Mouse (Mus musculus): ENCODE measurements around the gene Gm42674. TPM values are rescaled to one million over a fixed set of nuclear protein-coding genes. Genes with fewer than 3 reads are reported as not detected.

Gm42674 gene
- total and polyA plus RNA-seq, 3 experiments: not detected

DNA sequence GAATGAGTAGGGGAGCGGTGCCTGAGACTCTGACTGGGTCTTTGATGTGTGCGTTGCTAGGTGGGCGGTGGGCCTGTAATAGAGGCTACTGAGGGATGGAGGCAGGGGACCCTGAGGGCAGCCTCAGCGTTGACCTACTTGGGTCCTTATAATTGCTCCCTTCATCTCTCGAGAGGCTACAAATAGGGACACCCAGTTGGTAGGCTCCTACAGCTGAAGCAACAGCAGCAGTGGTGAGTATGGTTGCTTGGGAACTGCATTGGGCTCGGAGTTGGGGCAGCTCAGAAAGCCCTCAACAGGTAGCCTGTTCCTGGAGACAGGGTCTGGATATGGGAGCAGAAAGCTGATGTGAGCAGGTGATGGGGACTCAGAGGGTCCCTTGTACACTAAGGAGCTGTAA lies 1.7 kb upstream of the Gm42674 start:
- dilution Hi-C loops (cut with MboI; ENCODE audit: extremely low pct_ligation_motif_present, extremely low pct_unique_long_range_greater_than_20kb, low sequenced_read_pairs): no loop called here
- no peaks in the 10 kb centered on the region for H3K27me3 ChIP-seq (replicated peaks)

GRCm38 (mm10) chr3:90600458-90601195 lies 1.1 kb upstream of the Gm42674 start:
- Histone ChIP-seq H3K27me3 (replicated peaks) (no peaks in the 10 kb centered on the region), H3K9ac (ENCODE audit: insufficient read depth, low read depth) (no peak overlapping the region), H3K4me1 (ENCODE audit: control insufficient read depth in 1 of 2, insufficient read depth in 2 of 2) (peaks cover 6 to 7% of the 10 kb centered on the region in 2 experiments), H3K36me3 (replicated peaks in 1 of 2; ENCODE audit: control insufficient read depth in 1 of 2, insufficient read depth in 1 of 2, low read length in 1 of 2) (no peaks in the 10 kb centered on the region), H3K4me3 (replicated peaks in 1 of 3; ENCODE audit: low read depth in 2 of 3, low read length in 2 of 3, poor library complexity in 1 of 3) (no peak overlapping the region), H3K27ac (ENCODE audit: insufficient read depth, low read depth) (no peak overlapping the region), H3K4me2 (ENCODE audit: insufficient read depth, low read depth, poor library complexity, severe bottlenecking) (no peak overlapping the region), H3K9me3 (replicated peaks; ENCODE audit: low read length) (no peaks in the 10 kb centered on the region), H3K79me2 (replicated peaks; ENCODE audit: control insufficient read depth, extremely low read depth, insufficient read depth, poor library complexity, severe bottlenecking) (no peaks in the 10 kb centered on the region)
- in situ Hi-C loops (cut with MboI; ENCODE audit: low pct_ligation_motif_present, low pct_unique_long_range_greater_than_20kb, low sequenced_read_pairs) (no loop called here), dilution Hi-C loops (cut with MboI; ENCODE audit: extremely low pct_ligation_motif_present, extremely low pct_unique_long_range_greater_than_20kb, low sequenced_read_pairs) (no loop called here)
- TF ChIP-seq MXI1 (IDR thresholded peaks at IDR 0.05; ENCODE audit: low read depth, low read length) (no peak), ZNF384 (IDR thresholded peaks at IDR 0.05; ENCODE audit: low read depth, low read length) (no peak), ZKSCAN1 (IDR thresholded peaks at IDR 0.05; ENCODE audit: borderline replicate concordance, low read depth, low read length) (no peak), NELFE (IDR thresholded peaks at IDR 0.05; ENCODE audit: low read depth, low read length) (no peak), UBTF (IDR thresholded peaks at IDR 0.05; ENCODE audit: low read depth, low read length) (no peak)
- DNase-seq (ENCODE audit: extremely low read depth): no peak

More for the DNA sequence above, 1.7 kb upstream of the Gm42674 start:
- H3K4me3 ChIP-seq (replicated peaks in 1 of 3; ENCODE audit: low read depth in 2 of 3, low read length in 2 of 3, poor library complexity in 1 of 3): no peak overlapping the region
- H3K9ac ChIP-seq (ENCODE audit: insufficient read depth, low read depth): no peak overlapping the region
- no peak overlapping the region for H3K27ac ChIP-seq (ENCODE audit: insufficient read depth, low read depth)
- TF ChIP-seq POLR2AphosphoS2 (IDR thresholded peaks at IDR 0.05; ENCODE audit: low read depth, low read length) (no peak), E2F4 (IDR thresholded peaks at IDR 0.05; ENCODE audit: insufficient replicate concordance, low read depth, low read length) (no peak), CTCF (conservative IDR thresholded peaks at IDR 0.05 in 1 of 2, IDR thresholded peaks at IDR 0.05 in 1 of 2; ENCODE audit: low read depth in 2 of 2, low read length in 2 of 2) (no peak), ETS1 (conservative IDR thresholded peaks at IDR 0.05; ENCODE audit: low read depth, low read length) (no peak), CHD1 (IDR thresholded peaks at IDR 0.05; ENCODE audit: low read depth, low read length) (no peak), NRF1 (IDR thresholded peaks at IDR 0.05; ENCODE audit: low read depth, low read length) (no peak), MXI1 (IDR thresholded peaks at IDR 0.05; ENCODE audit: low read depth, low read length) (no peak), SMC3 (IDR thresholded peaks at IDR 0.05; ENCODE audit: low read depth, low read length) (no peak), ELF1 (IDR thresholded peaks at IDR 0.05; ENCODE audit: low read depth, low read length) (no peak), MAZ (IDR thresholded peaks at IDR 0.05; ENCODE audit: low read depth, low read length) (no peak), MAFK (IDR thresholded peaks at IDR 0.05; ENCODE audit: insufficient replicate concordance, low read length) (no peak), ZNF384 (IDR thresholded peaks at IDR 0.05; ENCODE audit: low read depth, low read length) (no peak), MAX (IDR thresholded peaks at IDR 0.05; ENCODE audit: low read length) (no peak)
- no peaks in the 10 kb centered on the region for H3K36me3 ChIP-seq (replicated peaks in 1 of 2; ENCODE audit: control insufficient read depth in 1 of 2, insufficient read depth in 1 of 2, low read length in 1 of 2)
- no peak for DNase-seq (ENCODE audit: extremely low read depth)
- H3K4me1 ChIP-seq (ENCODE audit: control insufficient read depth in 1 of 2, insufficient read depth in 2 of 2): peaks cover 6 to 7% of the 10 kb centered on the region in 2 experiments
- H3K79me2 ChIP-seq (replicated peaks; ENCODE audit: control insufficient read depth, extremely low read depth, insufficient read depth, poor library complexity, severe bottlenecking): no peaks in the 10 kb centered on the region
- no peaks in the 10 kb centered on the region for H3K9me3 ChIP-seq (replicated peaks; ENCODE audit: low read length)
- in situ Hi-C loops (cut with MboI; ENCODE audit: low pct_ligation_motif_present, low pct_unique_long_range_greater_than_20kb, low sequenced_read_pairs): no loop called here
- no peak overlapping the region for H3K4me2 ChIP-seq (ENCODE audit: insufficient read depth, low read depth, poor library complexity, severe bottlenecking)
